Mouse (Mus musculus): ENCODE data around the gene Duoxa2. TPM values are rescaled to one million over a fixed set of nuclear protein-coding genes. Genes with fewer than 3 reads are reported as not detected.
A peak's percentile ranks its signal among the peaks of the same experiment; 100 is the strongest.

Gene Duoxa2
- polyA plus RNA-seq (2015; fragmentation: Nextera tagmentation; extraction: Ambion mirVana): not detected in 2 replicates

DNA sequence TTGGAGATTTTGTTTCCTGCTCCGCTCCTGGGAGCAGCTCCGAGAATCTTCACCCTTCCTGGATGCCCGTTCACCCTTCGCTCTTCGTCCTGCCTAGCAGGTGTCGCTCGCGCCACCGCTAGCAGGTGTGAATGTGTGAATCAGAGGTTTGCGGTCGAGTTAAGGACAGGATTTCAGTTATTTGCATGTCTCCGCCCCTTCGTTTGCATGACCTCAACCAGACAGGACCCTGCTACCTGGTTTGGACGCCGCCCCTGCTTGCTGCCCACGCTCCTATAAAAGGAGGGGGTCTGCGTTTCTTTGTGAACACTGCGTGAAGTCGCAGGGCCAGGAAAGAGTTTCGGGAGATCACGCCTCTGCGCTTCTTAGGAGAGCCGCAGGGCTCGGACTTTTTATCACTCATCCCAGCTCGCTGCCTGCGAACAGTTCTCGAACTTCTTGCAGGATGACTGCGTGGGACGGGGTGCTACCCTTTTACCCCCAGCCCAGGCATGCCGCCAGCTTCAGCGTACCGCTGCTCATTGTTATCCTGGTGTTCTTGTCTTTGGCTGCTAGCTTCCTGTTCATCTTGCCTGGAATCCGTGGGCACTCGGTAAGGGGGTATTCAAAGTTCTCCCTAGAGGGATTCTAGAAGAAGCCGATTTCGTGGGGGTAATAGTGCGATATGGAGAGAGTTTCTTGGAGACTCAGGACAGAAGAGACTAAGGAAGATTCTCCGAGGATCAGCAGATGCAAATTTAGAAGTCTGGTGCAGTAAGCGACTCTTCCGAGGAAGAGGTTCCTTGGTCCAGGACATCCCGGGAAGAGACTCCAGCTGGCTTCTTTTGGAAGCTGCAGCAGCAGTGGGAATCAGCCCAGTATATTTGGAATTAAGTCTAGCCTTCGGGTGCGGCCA is at the start of gene Duoxa2:
TSS of gene Duoxa2 (plus strand) at position 305 of the 895 bp plus-strand sequence.
- Histone ChIP-seq H3K4me1 (replicated peaks) (peaks cover 40% of the 10 kb centered on the region), H3K27ac (no peak within 1 kb of the TSS), H3K27me3 (peaks cover 98% of the 10 kb centered on the region), H3K9ac (no peak within 1 kb of the TSS), H3K4me3 (peak within 1 kb of the TSS; percentile 45), H3K9me3 (replicated peaks) (no peaks in the 10 kb centered on the region), H3K4me2 (peak within 1 kb of the TSS; percentile 64), H3K36me3 (no peaks in the 10 kb centered on the region)
- no peak for ATAC-seq (replicated peaks; ENCODE audit: insufficient number of reproducible peaks, insufficient read depth, low FRiP score, low read depth)
- WGBS: 1% methylated on average over 43 of the region's 43 CpGs

GRCm38 (mm10) chr2:122255997-122256396 is 42.7 kb upstream of the Duoxa2 start:
- no peak overlapping the region for H3K4me3 ChIP-seq
- no peak for ATAC-seq (replicated peaks; ENCODE audit: insufficient number of reproducible peaks, insufficient read depth, low FRiP score, low read depth)
- no peak overlapping the region for H3K27ac ChIP-seq
- no peaks in the 10 kb centered on the region for H3K4me1 ChIP-seq (replicated peaks)
- no peaks in the 10 kb centered on the region for H3K27me3 ChIP-seq
- H3K9me3 ChIP-seq (replicated peaks): no peaks in the 10 kb centered on the region
- H3K36me3 ChIP-seq: peaks cover 10% of the 10 kb centered on the region; the same call in 1 of the 2 replicates
- WGBS: 92% methylated on average over 5 of the region's 5 CpGs
- no peak overlapping the region for H3K4me2 ChIP-seq
- no peak overlapping the region for H3K9ac ChIP-seq

GRCm38 (mm10) chr2:122260729-122261128 is 38.0 kb upstream of the Duoxa2 start:
- 80% methylated on average over 5 of the region's 5 CpGs for WGBS
- Histone ChIP-seq H3K4me2 (no peak overlapping the region), H3K9me3 (replicated peaks) (no peaks in the 10 kb centered on the region), H3K27me3 (no peaks in the 10 kb centered on the region), H3K4me1 (replicated peaks) (no peaks in the 10 kb centered on the region), H3K36me3 (peaks cover 18% of the 10 kb centered on the region; the same call in 1 of the 2 replicates), H3K4me3 (no peak overlapping the region), H3K27ac (no peak overlapping the region), H3K9ac (no peak overlapping the region)
- ATAC-seq (replicated peaks; ENCODE audit: insufficient number of reproducible peaks, insufficient read depth, low FRiP score, low read depth): no peak

GRCm38 (mm10) chr2:122264690-122265089 is 34.0 kb upstream of the Duoxa2 start:
- H3K27ac ChIP-seq: no peak overlapping the region
- H3K9ac ChIP-seq: no peak overlapping the region
- H3K36me3 ChIP-seq: peaks cover 18% of the 10 kb centered on the region; the same call in 1 of the 2 replicates
- ATAC-seq (replicated peaks; ENCODE audit: insufficient number of reproducible peaks, insufficient read depth, low FRiP score, low read depth): no peak
- H3K27me3 ChIP-seq: no peaks in the 10 kb centered on the region
- 88% methylated on average over 3 of the region's 3 CpGs for WGBS
- no peak overlapping the region for H3K4me2 ChIP-seq
- H3K4me3 ChIP-seq: no peak overlapping the region
- no peaks in the 10 kb centered on the region for H3K9me3 ChIP-seq (replicated peaks)
- H3K4me1 ChIP-seq (replicated peaks): no peaks in the 10 kb centered on the region

GRCm38 (mm10) chr2:122266407-122267193 is 32.1 kb upstream of the Duoxa2 start:
- Histone ChIP-seq H3K4me1 (replicated peaks) (no peaks in the 10 kb centered on the region), H3K27me3 (no peaks in the 10 kb centered on the region), H3K9ac (no peak overlapping the region), H3K9me3 (replicated peaks) (no peaks in the 10 kb centered on the region), H3K4me2 (no peak overlapping the region), H3K4me3 (no peak overlapping the region), H3K36me3 (peaks cover 7% of the 10 kb centered on the region; the same call in 1 of the 2 replicates), H3K27ac (no peak overlapping the region)
- 82% methylated on average over 7 of the region's 7 CpGs for WGBS
- no peak for ATAC-seq (replicated peaks; ENCODE audit: insufficient number of reproducible peaks, insufficient read depth, low FRiP score, low read depth)

GRCm38 (mm10) chr2:122278769-122279168 is 19.9 kb upstream of the Duoxa2 start:
- Histone ChIP-seq H3K9me3 (replicated peaks) (no peaks in the 10 kb centered on the region), H3K27me3 (no peaks in the 10 kb centered on the region), H3K9ac (no peak overlapping the region), H3K27ac (no peak overlapping the region), H3K4me2 (no peak overlapping the region), H3K4me1 (replicated peaks) (no peaks in the 10 kb centered on the region), H3K36me3 (no peaks in the 10 kb centered on the region), H3K4me3 (no peak overlapping the region)
- WGBS: 80% methylated on average over 3 of the region's 3 CpGs
- no peak for ATAC-seq (replicated peaks; ENCODE audit: insufficient number of reproducible peaks, insufficient read depth, low FRiP score, low read depth)

DNA sequence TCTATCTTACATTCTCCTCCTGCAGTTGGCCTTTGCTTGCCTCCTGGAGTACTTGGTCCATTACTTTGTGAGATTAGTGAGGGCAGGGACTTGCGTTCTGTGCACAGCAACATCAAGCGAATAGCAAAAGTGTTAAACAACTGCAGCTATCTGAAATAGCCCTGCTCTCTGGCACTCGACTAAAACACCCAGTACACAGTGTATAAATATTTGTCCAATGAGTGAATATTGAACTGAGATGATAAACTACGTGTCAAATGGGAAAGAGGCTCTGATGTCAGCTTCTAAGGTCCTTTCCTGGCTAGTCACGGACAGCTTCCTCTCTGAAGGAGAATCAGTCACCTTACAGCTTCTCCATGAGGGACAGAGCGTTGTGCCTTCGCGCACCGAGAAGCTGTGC is 14.6 kb upstream of the Duoxa2 start:
- 74% methylated on average over 9 of the region's 9 CpGs for WGBS
- ATAC-seq (replicated peaks; ENCODE audit: insufficient number of reproducible peaks, insufficient read depth, low FRiP score, low read depth): no peak
- Histone ChIP-seq H3K27ac (no peak overlapping the region), H3K9ac (no peak overlapping the region), H3K9me3 (replicated peaks) (no peaks in the 10 kb centered on the region), H3K27me3 (0 out of 2 replicates have a peak, but pooled peaks cover 3% of the 10 kb centered on the region), H3K4me1 (replicated peaks) (no peaks in the 10 kb centered on the region), H3K4me2 (no peak overlapping the region), H3K36me3 (no peaks in the 10 kb centered on the region), H3K4me3 (no peak overlapping the region)

- WGBS: 61% methylated on average over 7 of the region's 7 CpGs
- H3K27me3 ChIP-seq: peaks cover 12% of the 10 kb centered on the region; the same call in 1 of the 2 replicates
- no peaks in the 10 kb centered on the region for H3K9me3 ChIP-seq (replicated peaks)
- no peak overlapping the region for H3K4me3 ChIP-seq
- no peak overlapping the region for H3K4me2 ChIP-seq
- no peaks in the 10 kb centered on the region for H3K4me1 ChIP-seq (replicated peaks)
- peak overlapping the region; percentile 46; the same call in 1 of the 2 replicates for H3K27ac ChIP-seq
- H3K36me3 ChIP-seq: no peaks in the 10 kb centered on the region
- ATAC-seq (replicated peaks; ENCODE audit: insufficient number of reproducible peaks, insufficient read depth, low FRiP score, low read depth): peak; percentile 81
- no peak overlapping the region for H3K9ac ChIP-seq
These were observed 12.6 kb upstream of the Duoxa2 start for GRCm38 (mm10) chr2:122286137-122286536.

DNA sequence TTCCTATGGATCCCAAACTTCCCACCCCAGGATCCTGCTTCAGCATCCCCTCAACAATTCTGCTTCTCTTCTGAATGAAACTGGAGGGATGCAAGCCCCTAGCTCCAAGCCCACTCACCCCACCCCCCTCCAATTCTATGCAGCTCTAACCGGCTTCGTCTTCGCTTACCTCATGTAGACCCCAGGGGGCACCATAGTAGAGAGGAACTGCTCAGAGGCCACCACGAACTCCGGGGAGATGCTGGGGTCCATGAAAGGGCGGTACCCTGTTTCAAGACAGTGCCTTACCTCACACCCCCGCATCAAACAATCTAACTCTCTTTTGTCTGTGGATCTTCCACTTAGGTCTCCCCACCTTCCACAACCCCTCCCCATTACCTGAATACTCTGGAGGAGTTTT is 3.8 kb upstream of the Duoxa2 start:
- Histone ChIP-seq H3K9me3 (replicated peaks) (no peaks in the 10 kb centered on the region), H3K9ac (no peak overlapping the region), H3K27me3 (peaks cover 71% of the 10 kb centered on the region), H3K4me2 (no peak overlapping the region), H3K4me3 (no peak overlapping the region), H3K27ac (no peak overlapping the region), H3K36me3 (no peaks in the 10 kb centered on the region), H3K4me1 (replicated peaks) (peaks cover 23% of the 10 kb centered on the region)
- WGBS: 7% methylated on average over 7 of the region's 7 CpGs
- ATAC-seq (replicated peaks; ENCODE audit: insufficient number of reproducible peaks, insufficient read depth, low FRiP score, low read depth): no peak

DNA sequence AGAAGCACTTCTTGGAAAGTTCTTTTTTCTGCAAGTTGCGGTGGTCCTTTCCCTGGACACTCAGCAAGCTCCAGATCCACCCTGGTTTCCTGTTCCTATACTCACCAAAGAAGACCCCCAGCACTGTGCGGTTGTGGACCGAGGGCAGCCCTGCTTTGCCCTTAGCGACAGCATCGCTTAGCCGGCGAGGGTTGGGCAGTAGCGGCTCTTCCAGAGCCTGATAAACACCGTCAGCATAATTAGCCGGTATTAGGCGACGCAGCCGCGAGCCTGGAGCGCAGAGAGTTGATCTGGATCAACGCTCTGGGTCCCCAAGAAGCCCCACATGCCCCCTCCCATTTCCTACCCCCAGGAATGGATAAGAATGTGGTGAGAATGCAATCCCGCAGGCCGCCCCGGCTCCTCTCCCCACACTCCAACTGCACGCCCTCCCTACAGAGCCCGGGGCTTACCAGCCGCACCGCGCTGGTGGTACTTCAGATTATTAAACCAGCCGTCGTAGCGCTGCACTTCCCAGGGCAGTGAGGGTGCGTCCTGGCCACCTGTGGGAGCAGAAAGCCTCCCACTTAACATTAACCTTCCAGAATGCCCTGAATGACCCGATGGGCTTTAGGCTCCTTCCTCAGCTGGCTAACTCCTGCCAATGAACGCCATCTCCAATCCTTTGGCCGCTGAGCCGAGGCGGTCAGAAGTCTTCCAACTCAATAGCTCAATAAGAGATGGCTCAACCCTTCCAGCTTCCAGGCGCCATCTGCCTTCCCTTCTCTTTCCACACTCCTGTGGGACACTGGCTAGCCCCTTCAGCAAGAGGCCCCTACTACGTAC is 1.2 kb upstream of the Duoxa2 start:
- H3K4me1 ChIP-seq (replicated peaks): peaks cover 40% of the 10 kb centered on the region
- peak overlapping the region; percentile 29 for H3K4me3 ChIP-seq
- H3K9ac ChIP-seq: no peak overlapping the region
- WGBS: 2% methylated on average over 35 of the region's 35 CpGs
- no peak for ATAC-seq (replicated peaks; ENCODE audit: insufficient number of reproducible peaks, insufficient read depth, low FRiP score, low read depth)
- no peak overlapping the region for H3K27ac ChIP-seq
- H3K9me3 ChIP-seq (replicated peaks): no peaks in the 10 kb centered on the region
- H3K27me3 ChIP-seq: peaks cover 92% of the 10 kb centered on the region
- no peaks in the 10 kb centered on the region for H3K36me3 ChIP-seq
- peak overlapping the region; percentile 64 for H3K4me2 ChIP-seq

GRCm38 (mm10) chr2:122298096-122298499 is 602 bp upstream of the Duoxa2 start, which contains the start of gene Duox2:
Duox2 (minus strand) TSS chr2:122298449.
- peak within 1 kb of the TSS; percentile 64 for H3K4me2 ChIP-seq
- H3K4me3 ChIP-seq: peak within 1 kb of the TSS; percentile 45
- H3K9ac ChIP-seq: no peak within 1 kb of the TSS
- no peak for ATAC-seq (replicated peaks; ENCODE audit: insufficient number of reproducible peaks, insufficient read depth, low FRiP score, low read depth)
- H3K27me3 ChIP-seq: peaks cover 98% of the 10 kb centered on the region
- no peaks in the 10 kb centered on the region for H3K9me3 ChIP-seq (replicated peaks)
- H3K4me1 ChIP-seq (replicated peaks): peaks cover 40% of the 10 kb centered on the region
- no peak within 1 kb of the TSS for H3K27ac ChIP-seq
- no peaks in the 10 kb centered on the region for H3K36me3 ChIP-seq
- WGBS: 3% methylated on average over 13 of the region's 13 CpGs
